Mouse (Mus musculus): Measurements from ENCODE around the gene Gm3417.
"Not testable (repeated sequence)": the region's sequence is repeated elsewhere in the genome, so short reads cannot be mapped to it uniquely, and the experiment has no call there.

The Gm3417 gene

DNA sequence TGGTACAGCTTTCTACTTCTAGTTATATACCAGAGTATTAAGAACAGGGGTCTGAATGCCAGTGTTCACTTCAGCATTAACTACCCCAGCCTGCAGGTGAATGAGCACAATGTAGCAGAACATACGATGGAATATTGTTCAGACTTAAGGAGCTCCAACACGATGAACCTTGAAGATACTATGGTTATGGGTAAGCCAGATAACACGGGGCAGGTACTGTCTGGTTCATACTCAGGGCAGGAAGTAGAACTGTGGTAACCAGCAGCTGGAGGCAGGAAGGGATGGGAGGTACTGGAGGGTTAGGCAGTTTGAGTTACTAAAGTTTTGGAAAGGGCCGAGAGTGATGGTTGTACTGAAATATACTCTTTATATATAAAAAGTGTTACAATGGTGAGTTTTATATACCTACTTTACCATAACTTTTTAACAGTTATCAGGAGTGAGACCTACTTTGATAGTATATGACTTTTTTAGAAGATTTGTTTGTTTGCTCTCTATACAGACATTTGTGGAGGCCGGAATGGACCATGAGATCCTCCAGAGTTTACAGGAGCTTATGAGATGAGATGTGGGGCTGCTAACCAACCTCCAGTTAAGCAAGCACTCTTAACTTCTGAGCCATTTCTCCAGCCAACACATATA is 19.8 kb downstream of the Gm3417 start:
- DNase-seq (ENCODE audit: low read depth): no peak

DNA sequence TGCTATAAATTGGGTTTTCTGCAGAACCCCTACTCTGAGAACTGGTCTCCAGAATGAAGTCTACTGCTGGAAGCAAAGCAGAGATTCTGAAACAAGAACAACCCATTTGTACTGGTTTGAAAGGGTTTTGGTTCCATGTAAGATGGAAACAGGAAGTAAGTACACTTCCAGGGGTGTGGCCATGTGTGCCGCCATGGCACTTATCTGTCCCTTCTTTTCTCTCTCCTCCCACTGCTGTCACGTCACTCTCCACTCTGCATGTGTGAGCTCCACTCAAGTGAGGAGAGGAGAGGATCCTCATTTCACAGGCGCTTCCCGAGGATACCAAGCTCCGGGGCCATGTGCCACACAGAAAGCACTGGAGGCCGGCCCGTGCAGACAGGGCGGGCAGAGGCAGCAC is 25.1 kb downstream of the Gm3417 start:
- DNase-seq (ENCODE audit: low read depth): no peak

DNA sequence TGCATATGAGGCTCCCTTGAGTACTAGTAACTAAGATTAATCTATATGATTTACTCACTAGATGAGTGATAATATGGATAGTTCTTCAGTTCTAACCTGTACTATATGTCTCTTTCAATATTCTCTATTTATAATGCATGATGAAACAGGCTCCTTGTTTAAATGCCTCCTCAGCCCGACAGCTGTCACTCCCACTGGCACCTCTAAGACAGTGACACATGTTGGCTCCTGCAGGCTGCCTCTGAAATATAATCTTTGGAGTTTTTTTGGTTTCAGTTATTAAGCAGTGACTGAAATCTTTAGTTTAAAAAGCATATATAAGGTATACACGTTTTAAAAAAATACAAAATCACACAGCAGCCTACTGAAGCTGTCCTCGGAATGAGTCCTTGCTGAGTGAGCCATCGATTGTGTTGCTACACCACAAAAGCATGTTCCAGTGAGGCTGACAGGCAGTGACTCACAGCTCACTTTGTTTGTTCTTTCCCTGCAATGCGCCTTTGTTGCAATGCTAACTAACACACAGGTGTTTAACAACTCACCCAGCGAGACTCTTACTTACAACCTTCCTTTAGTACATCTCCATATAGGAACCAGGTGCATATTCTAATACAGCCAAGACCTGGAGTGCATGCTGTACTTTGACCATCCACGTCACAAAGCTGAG is 29.3 kb downstream of the Gm3417 start:
- DNase-seq (ENCODE audit: low read depth): no peak

DNA sequence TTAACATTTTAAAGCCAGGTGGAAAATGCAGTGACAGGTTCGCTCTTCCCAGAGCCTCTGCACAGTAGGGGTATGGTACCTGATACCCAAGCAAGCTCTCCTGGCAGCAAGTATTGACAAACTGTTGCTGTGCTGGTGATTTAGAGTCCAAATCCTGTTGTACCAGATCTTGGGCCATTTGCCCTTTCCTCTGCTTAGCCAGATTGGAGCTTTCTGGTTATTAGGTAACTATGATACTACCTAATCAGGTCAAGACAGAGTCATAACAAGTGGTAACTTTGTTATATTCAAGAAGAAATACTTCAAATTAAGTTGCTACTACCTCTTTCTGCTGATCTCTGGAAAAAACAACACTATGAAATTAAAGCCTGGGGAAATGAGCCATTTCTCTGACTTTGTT is 34.0 kb downstream of the Gm3417 start:
- no peak for DNase-seq (ENCODE audit: low read depth)

DNA sequence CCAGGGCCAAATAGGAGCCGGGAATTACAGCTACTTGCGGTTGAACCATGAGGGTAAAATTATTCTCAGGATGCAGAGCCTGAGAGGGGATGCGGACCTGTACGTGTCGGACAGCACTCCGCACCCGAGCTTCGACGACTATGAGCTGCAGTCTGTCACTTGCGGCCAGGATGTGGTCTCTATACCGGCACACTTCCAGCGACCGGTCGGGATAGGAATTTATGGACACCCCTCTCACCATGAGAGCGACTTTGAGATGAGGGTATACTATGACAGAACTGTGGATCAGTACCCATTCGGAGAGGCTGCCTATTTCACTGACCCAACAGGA is 34.9 kb downstream of the Gm3417 start:
- DNase-seq (ENCODE audit: low read depth): peak; percentile 40

DNA sequence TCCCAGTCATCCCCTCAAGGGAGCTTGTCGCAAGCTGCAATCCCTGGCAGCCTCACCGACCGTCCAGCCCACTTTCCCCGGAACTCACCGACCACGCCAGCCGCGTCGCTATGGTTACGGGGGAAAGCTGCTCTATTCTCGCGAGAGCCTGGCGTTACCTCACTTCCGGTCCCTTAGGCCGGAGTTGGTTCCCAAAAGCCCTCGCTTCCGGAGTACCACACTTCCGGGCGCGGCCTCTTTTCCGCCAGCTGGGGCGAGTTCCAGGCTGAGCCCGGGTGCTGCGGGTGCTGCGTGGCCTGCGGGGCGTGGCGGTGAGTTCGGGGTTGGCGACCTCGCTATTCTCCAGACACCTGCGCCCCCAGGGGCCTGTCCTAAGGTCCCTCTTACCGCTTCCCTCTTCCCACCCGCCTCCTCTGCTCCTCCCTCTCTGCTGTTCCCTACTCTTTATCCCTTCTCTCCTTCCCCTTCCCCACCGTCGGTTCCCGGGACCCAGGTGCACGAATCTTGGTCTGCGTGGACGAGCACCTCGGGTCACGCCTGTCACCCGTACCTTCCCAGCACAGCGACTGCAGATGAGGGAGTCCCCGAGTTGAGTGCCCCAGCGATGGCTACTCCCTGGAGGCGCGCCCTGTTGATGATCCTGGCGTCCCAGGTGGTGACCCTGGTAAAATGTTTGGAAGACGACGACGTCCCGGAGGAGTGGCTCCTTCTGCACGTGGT is 35.4 kb downstream of the Gm3417 start, which contains the start of the genes Wdr27 and 1600012H06Rik:
TSS of gene Wdr27 (minus strand) at position 150 of the 720 bp plus-strand sequence.
TSS of gene 1600012H06Rik (plus strand) at position 176 of the 720 bp plus-strand sequence.
- DNase-seq (ENCODE audit: low read depth): peak; percentile 100

DNA sequence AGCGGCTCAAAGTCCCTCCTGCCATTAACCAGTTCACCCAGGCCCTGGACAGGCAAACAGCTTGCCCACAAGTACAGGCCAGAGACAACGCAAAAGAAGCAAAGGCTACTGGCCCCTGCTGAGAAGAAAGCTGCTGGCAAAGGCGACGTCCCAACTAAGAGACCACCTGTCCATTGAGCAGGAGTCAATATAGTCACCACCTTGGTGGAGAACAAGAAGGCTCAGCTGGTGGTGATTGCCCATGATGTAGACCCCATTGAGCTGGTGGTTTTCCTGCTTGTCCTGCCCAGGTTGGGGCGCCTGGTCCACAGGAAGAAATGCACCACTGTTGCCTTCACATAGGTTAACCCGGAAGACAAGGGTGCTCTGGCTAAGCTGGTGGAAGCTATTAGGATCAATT is 36.4 kb downstream of the Gm3417 start:
- DNase-seq (ENCODE audit: low read depth): not testable (repeated sequence)

DNA sequence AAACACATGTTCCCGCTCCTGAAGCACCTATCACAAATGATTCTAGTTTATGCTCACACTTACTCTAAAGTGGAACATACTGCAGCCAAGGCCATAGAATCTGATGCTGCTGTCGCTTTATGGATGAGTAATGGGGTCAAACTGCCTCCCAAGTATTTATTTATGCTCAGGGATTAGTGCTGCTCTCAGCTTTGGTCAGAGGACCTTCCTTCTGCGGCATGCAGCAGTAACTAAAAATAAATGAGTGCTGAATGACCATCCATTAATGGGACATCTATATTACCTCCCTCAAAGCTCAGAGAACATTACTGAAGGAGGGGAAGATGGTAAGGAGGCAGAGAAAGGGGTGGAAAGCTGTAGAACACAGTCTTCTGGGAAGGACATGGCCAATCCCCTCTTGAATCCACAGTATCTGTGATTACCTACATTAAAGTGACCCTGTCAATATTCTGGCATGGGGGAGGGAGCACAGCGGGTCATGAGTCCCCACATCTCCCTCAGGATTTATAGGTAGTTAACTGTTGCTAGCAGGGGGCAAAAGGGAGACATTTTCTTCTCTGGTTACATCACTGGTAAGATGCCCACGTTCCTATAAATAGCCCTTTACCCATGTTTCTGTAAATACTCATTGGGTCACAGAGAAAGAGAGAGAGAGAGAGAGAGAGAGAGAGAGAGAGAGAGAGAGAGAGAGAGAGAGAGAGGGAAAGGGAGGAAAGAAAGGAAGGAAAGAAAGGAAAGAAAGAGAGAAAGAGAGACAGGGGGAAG is 42.6 kb downstream of the Gm3417 start:
- no peak for DNase-seq (ENCODE audit: low read depth)

DNA sequence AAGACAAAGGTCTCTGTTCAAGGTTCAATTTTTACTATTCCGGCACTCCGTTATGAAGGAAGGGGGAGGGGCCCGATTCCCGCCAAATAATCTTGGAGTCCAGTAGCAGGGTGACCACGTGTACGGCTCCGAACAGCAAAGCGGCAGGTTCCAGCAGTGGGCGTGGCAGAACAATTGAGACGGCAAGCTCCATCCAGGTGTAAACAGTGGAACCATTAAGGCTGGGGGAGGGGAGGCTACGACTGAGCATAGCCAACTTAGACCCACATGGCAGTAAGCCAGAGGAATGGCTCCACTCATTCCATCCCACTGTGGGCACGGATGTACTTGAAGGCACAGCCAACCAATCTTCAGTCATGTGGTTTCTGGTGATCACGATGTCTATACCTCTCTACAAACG is 43.3 kb downstream of the Gm3417 start:
- not testable (repeated sequence) for DNase-seq (ENCODE audit: low read depth)

DNA sequence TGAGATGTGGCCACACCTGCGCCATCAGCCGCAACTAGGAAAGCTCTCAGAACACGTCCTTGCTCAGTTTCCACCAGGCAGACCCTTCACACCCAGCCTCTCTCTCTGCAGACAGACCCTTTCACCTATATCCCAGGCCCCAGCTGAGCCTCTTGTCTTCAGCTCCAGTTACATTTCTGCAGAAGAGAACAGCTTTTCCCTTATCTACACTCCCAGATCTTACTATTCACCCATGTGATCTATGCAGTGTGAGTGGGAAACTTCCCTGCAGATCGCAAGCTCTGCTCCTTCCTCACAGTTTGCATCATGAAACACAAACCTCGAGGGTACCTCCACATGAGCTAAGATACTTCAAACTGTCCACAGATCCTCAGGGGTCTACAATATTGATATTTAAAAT is 47.1 kb downstream of the Gm3417 start:
- DNase-seq (ENCODE audit: low read depth): no peak

DNA sequence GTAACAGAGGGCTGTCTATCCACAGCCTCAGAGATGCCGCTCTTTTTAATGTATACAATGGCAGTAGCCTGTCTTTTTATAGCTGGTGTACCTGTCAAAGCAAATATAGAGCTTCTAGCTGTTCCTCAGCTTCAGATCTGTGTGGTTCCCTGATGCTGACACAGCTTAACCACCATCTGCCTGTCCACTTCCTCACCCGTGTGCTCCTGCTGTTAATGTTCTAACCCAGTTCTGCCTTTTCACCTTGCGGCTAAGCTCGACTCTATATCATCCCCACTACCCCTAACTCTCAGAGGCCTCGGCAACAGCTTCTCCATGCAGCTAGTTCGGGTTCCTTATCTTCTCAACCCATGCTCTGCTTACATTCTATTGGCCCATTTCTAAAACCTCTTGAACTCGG is 47.9 kb downstream of the Gm3417 start:
- DNase-seq (ENCODE audit: low read depth): no peak

DNA sequence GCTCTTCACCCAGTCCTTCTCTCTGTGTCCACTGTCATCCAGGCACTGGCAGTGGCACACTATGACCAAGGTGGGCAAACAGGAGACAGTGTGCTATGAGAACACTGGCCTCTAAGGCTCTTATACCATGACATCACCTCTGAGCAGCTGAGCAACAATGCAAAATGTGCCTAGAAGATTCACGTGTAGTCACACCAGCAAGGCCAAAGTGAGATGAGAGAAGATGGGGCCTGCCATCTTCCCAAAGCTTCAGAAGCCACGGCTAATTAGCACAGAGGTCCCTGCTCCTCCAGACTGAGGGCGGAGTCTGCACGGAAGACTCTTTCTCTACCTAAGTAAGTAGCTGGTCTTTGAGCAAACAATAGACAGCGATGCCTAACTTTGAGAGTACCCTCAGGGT is 50.0 kb downstream of the Gm3417 start:
- DNase-seq (ENCODE audit: low read depth): no peak

DNA sequence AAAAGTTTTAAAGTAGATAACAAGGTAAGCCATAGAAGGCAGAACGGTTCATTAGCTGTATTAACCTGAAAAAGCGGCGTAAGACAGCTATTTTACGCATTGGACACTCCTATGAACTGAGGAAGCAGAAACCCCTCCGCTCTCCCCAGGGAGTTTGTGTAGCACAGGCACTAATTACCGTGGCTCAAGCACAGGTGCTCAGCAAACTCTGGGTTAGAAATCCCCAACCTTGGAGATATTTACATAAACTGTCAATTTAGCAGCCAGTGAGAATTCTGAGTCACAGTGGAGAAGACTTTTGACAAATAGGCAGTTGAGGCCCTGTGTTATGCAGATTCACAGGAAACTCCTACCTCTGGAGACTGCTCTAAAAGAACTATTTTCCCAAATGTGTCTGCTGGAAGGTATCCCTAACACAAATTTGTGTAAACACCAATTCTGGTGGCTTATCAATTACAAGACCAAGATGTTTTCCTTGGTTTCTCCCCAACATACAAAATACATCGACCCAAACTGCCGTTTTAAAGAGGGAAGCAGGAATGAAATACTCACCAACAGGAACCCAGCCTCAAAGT is 50.9 kb downstream of the Gm3417 start:
- DNase-seq (ENCODE audit: low read depth): no peak

DNA sequence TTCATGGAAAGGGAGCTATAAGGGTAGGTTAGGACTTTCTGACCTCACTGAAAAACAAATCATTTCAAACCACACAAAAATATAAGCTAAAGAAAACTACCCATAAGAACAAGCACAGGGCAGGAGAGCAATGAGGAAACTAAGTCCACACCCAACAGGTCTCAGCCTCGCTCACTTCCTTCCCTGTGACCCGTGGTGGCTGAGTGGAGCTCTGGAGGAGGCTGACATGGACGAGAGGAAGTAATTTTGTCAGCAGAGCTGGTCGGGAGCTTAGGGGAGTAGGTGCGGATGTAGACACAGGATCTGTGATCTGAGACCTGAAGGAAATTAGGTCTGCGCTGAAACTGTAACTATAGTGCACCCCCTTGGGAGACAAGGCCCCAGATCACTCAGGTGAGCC is 57.0 kb downstream of the Gm3417 start:
- DNase-seq (ENCODE audit: low read depth): no peak

DNA sequence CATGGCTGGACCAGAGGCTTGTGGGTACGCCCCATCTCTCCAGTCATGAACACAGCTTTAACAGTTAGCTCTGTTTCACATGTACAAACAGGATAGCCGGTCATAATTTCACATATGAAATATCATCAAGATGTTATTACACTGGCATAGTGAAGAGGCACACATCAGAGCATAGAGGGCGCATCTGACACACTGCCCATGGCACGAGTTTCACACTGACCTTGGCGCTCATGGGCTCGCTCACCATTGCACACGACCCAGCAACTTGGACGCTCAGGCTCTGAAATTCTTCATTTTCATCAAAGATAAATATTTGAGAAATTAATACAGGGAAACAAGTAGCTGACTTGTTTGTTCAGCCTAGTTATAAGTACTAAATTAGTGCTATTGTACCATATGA is 60.7 kb downstream of the Gm3417 start:
- DNase-seq (ENCODE audit: low read depth): no peak

DNA sequence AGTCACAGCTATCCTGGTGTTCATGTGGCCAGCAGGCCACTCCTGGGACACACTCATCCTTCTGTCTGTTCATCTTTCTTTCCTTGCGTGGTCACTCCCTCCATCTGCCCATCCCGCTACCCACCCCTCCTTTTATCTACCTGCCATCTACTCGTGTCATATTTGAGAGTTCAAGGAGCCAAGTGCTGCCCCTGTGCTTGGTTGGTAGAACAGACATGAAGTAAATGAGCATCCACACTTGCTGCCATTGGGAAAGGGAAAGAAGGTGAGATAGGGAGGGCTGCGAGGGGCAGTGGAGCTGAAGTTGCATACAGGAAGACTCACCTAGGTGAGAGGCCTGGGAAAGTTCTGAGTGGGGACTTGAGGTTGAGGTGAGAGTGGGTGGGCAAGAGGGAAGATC is 64.2 kb downstream of the Gm3417 start:
- no peak for DNase-seq (ENCODE audit: low read depth)
